Mouse (Mus musculus) heart, adult 18-20 months (tissue): ENCODE measurements at regions not wholly inside any gene's neighbourhood (a gene's known extent, or its start where the extent isn't known, plus 50 kb on each side); places are given as distances from the start of the nearest gene placed in this dataset.

Experiments used
- DNase-seq, 2 experiments: peaks; one replicate each; pipeline ENCODE4 v3.0.0; 2021 to 2022; ENCODE audit warnings: mixed read lengths in 1 of 2

DNA sequence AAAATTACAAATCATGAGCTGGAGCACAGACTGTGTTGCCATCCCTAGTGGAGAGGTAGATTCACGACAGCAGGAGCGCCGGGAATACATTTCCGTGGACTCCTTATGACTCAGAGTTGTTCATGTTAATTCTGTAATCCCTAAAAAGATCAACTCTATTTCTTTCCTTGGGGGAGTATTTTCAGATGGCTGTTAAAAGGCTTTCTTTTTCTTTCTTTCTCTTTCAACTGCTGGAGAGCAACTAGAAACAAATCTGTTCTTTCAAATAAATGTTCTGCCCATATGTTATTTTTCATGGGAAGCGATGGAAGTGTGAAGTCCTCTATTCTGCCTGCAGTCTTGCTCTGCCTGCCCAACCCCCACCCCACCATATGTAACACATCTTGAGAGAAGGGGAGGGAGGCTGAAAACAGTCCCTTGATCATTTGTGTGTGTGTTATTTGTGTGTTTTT is 401.4 kb upstream of the Dcn start:
- no peak for DNase-seq

DNA sequence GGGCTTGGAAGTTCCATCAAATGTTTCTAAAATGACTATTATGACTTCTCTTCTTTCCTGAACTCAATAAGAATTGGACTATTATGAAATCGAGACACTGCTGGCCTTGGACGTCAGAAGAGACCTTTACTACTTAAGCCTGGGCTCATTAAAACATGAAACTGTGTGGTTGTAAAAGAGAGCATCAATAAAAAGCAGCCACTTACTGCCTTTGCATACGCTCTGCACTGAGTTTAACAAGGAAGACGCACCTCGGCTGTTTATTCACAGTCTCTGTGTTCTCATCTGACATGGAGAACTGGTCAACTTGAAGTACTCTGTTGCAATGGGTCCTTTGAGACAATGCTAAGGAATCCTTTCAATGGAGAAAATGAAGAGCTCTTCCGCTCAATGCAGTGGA is 399.8 kb upstream of the Dcn start:
- no peak for DNase-seq

DNA sequence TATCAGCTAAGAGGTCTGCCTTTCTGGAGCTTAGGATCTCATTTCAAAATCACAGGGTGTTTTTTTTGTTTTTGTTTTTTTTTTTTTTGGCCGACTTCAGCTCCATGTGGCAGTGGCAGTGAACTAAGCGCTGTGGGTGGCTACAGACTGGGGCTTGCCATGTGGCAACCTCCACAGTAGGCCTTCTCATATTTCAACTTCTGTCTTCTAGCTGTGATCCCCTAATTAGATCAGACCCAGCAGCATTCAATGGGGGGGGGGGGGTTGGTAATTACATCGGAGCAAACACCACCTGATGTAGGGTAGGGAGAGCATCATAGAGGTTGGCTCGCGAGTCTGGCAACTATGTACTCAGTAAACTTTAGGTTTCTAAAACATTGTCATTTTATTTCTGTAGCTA is 392.1 kb upstream of the Dcn start:
- DNase-seq: no peak

DNA sequence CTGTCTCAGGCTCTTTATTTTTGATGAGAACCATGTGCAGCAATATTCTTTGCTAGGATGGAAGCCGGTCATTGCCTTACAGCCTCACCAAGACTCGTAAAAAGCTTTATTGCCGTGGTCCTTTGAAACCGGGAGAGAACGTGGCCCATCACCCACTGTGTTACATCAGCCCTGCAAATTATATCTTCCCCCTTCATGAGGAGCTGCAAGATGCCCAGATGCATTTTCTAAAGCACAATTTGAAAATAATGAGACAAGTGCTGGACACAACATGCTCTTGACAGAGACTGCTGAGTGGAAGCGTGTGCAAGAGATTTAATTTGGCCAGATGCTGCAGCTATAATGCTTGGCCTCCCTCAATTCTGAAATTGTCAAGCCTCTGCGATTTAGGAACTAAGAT is 389.2 kb upstream of the Dcn start:
- DNase-seq: no peak

DNA sequence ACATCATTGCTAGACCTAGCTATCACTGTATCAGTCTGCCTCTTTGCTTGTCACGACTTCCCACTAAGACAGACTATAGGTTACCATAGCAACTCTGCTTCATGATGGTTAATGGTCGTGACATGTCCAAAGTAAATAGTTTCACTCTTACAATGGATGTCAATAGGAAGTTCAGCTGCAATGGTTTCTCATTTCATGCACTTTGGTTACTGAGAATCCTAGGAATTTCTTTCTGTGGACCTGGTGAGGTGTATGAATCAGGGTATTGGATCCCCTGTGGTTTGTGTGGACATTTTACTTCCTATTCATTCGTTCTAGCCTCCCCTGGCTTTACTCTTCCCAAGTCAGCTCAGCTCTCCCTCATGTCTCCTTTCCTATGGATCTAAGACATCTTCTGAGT is 385.5 kb upstream of the Dcn start:
- DNase-seq: no peak

DNA sequence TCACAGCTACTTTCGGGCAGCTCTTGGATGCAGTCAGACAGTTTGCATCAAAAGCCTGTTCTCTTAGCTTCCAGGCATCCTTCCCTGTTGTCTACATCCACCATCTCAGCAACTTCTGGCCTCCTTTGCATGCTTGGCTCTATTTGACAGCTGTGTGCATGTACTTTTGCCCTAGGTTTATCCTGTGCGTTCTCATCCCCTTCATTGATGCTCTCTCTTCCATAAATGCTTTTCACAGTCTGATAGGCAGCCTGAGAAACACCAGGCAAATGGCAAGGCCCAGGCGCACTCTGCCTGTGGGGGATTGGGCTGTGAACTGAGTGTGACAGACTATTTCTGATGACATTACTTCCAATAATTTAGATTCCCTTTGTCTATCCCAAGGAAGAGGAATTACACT is 364.9 kb upstream of the Dcn start:
- DNase-seq: no peak

DNA sequence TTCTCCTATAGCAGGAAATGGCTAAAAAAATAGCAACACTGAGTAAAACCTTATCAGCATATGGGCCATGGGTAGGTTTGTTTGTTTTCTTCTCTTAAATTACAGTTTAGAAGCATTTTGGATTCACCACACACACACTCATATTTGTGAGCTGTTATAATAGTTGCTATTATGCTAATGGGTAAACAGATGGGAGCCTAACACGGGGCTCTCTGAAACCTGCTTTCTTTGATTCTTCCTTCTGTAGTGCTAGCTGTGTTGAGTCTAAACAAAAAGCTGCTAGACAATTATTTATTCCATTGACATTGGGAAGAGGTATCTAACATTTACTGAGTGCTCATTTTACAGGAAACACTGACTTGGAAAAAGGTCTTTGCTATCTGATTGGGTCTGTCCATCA is 356.7 kb upstream of the Dcn start:
- DNase-seq: no peak

DNA sequence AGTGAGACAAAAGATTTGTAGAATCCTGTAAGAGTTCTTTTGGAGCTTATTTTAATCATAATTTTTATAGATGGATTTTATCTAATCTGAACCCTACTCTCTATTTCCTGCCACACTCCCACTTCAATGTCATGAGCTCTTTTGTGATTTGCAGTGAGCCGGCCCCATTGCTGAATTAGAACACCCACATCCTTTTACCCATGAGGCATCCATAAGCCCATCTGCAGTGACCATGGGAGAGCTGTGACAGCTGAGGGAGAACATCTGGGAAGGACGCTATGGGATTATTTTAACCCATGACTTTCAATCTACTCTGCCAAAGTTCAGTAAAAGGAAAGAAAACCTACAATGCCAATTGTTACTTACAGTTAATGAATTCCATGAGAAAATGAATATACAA is 337.8 kb upstream of the Dcn start:
- peak; percentile 14 to 18 for DNase-seq

DNA sequence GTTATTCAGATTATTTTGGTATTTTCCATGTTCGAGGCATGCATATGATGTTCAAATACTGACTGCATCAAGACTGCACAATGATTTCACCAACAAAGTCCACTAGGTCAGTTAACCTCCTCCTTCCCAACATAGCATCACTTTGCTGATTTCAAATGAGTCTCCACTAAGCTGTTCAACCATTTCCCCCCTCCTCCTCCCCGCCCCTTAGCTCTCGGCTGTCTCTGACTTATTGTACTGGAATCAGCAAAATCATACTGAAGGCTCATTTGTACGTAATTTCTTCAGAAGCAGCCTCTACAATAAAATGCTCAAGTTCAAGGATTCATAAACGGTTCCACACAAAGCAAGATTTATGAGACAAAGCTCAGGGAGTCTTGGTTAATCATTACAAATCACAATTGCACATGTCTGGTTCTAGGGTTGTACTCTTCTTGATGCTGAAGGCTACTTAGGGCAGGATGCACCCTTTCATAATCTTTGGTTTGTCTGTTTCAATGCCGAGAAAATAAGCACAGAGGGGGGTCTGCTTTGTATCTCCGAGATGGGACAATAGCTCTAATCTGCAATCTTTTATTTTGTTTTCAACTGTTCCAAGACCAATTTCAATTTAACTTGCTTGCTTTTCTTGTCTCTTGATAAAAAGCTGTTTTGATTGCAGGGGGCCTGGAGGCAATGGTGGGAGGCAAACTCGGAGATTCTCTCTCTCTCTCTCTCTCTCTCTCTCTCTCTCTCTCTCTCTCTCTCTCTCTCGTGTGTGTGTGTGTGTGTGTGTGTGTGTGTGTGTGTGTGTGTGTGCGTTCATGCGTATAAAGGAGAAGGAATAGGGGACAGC is 320.6 kb upstream of the Dcn start:
- no peak for DNase-seq

DNA sequence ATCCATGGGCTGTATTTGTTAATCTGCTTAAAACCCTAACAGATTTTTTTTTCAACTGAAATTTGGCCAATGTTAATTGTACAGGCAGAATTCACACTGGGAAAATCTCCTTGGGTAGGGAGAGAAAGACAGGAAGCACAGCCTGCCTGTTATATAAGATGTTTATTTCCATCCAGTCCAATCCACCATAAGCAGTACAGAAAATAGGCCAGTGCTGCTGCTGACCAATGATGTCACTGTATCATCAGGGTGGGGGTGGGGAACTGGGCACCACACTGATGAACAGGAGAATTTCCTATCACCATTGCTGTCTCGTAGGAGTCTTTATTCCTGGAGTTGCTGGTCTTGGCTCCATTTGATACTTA is 320.0 kb upstream of the Dcn start:
- DNase-seq: no peak

DNA sequence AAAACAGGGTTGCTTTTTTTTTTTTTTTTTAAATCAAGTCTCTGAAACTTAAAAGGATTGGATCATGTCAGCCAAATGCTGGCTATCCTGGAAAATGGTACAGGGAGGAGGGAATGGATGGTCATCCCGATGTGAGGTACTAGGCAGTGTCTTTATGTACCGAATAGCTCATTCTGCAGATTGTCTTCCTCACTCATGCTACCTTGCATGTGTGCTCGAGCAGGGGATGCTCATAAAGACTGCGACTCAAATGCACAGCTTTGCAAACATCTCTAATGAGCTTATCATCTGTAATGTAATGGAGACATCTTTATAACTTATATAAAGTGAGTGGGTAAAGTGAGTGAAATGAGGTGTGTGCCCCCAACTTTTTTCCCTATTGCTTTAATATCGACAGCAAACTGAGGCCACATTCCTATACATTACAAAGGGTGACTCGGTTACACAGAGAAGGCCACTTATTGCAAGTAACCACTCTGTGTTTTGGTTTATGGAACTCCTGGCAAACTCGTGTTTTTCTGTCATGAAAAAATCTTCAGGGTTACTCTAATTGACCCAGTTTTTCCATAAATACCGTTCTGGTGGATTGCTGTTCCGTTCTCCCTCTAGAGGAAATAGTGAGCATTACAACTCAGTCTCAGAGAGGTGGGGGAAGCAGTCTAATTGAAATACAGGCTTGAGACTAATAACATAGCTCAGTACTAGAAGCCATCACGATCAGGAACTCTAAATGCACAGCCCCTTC is 319.4 kb upstream of the Dcn start:
- peak; percentile 48 to 71 for DNase-seq

DNA sequence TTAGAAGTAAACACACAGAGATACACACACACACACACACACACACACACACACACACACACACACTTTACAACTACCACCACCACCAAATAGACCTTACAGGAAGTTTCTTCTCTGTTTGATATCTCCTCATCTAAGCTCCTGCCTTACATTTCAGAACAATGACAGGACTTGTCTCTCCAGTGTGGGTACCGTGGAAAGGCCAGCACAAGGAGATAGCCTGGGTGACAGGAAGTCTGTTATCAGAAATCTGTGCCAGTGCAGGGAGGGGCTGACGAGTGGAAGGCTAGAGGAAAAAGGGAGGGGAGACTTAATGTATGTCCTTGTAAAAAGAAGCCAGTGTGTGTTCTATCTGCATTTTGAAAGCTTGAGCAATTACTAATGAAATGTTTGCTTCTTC is 318.5 kb upstream of the Dcn start:
- no peak for DNase-seq

DNA sequence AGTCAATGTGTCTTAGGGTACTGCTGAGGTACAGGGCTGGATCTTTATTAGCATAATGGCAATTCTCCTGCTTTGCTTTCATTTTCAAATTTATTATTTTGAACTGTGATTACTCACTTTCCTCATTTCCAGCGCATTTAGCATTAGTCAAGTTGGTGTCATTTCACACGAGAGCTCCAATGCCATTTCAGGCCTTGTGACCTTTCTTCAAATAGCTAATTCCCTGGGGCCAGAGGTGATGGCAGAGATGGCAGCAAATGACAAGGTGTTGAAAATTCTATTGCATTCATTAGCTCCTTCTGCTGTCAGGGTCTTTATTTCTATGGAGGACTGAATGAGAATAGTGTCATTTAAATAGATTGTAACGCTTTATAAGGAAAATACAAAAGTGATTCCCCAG is 300.9 kb upstream of the Dcn start:
- no peak for DNase-seq

DNA sequence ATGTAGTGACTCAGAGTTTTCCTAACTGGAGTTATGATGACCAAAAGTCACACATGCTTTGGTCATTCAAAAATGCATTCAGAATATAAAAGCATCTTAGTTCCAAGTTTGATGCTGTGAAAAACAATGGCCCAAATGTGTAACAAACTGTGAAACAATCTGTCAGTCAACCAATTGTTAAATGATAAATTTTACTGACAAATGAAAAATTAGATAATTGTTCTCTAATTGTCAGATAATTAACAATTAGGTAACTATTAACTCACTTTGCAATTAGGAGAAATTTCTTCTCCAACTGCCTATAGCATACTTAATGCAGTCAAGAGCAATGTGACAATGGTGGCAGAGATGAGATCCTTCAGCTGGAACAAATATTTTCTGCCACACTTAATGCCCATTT is 289.7 kb upstream of the Dcn start:
- DNase-seq: no peak

DNA sequence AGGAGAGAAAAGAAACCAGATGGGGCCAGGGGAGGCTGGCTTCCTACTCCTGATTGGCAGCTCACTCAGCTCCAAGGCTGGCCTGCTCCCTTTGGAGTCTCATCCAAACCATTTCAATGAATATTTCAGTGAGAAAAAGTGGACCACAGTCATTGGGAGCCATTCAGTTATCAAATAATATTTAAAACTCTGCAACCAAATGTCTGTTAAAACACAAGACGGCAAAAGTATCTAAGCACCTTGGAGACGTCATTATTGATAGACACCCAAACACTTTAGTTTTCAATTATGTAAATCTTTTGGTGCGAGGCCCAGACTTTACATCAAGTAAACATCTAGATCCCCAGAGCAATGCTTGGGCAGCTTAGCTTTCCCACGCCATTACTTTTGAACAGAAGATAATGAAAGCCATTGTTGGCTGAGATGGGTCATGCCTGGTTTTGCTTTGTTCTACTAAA is 268.1 kb upstream of the Dcn start:
- DNase-seq: no peak

DNA sequence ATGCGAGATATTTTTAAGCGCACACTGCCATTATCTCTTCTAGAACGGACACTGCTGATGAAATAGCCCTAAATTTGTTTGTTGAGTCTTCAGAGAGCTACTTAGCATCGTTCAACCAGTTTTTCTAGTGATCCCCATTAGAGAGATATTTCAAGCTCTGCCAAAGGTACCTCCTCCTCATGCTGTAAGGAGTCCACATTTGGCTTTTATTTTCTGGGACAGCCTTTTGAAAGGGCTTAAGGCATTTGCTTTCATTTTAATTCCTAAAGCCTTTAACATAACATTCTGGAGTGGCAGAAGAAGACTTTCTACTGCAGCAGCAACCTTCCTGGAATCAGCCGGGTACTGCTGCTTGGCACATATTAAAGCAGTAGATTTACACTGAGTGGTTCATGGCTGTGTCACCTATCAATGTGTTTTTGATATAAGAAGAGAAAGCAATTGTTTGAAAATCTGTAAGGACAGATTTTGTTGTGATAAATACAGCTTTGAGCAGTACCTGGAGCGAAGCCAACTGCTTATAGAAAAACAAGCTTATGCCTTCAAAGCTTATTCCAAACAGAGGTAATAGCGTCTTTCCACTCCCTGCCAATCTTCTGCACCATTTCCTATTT is 267.5 kb upstream of the Dcn start:
- no peak for DNase-seq

DNA sequence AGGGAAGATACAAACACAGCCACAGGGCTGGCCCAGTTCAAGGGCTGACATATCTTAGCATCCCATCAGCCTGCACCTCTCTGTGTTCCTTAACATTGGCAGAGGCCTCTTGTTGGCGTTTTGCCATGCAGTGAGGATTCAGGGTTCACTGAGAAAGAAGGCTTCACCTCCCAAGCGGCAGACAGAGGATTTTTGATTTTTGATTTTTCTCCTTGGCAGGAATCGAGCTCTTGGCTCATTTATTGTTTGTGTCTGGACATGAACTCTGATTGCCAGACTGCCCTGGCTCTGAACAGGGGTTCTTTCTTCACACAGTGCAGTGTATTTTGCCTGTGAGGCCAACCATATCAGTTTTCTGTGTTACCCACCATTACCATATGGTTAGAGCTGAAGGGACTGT is 259.9 kb upstream of the Dcn start:
- DNase-seq: peak; percentile 17 to 22

DNA sequence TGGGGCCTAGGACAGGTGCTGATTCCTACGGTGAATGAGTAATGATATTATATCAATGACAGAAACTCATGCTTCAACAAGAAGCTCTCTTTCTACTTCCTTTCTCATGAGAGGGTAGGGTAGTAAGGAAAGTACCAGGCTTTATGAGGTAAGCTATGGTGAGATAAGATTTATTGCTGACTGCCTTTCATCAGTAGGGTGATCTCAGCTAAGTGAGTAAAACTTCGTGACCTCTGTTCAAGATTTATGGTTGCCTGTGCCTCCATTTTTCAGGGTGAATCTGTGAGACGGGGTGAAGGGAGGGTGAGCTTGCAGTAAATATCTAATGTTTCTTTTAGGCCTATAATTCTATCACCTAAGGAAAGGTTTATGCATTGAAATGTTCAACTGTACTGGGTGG is 259.0 kb upstream of the Dcn start:
- no peak for DNase-seq

DNA sequence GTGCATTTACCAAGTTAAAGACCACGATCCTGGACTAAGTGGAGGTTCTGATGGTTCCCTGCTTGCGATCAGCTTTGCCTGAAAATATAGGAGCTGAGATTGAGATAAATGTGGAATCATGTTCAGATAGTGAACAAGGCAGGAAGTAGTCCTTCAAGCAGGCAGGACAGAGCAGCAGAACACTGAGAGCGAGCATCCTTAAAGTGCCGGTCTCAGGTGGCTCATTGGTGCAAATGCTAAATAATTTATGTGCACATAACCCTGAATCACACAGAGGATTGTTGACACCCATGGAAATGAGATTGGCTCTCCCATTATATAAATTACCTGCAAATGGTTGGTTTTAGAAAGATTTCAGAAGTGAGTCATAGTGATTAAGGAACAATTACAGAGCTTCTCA is 243.8 kb upstream of the Dcn start:
- no peak for DNase-seq

DNA sequence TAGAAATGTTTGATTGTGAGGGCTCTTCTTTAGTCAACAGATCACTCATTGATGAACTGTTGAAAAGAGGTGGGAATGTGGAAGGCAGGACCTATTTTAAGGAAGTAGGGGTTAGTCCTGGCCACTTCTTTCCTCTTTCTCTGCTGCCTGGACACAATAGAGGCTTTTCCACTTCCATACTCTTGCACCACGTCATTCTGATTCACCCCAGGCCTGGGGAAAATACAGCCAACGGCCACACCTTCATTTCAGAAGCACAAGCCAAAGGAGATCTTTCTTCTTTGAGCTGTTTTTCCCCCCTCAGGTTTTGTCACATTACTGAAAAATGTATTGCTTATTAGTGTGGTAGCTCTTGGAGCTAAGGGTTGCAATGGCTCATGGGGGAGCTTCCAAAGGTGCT is 237.9 kb upstream of the Dcn start:
- no peak for DNase-seq

DNA sequence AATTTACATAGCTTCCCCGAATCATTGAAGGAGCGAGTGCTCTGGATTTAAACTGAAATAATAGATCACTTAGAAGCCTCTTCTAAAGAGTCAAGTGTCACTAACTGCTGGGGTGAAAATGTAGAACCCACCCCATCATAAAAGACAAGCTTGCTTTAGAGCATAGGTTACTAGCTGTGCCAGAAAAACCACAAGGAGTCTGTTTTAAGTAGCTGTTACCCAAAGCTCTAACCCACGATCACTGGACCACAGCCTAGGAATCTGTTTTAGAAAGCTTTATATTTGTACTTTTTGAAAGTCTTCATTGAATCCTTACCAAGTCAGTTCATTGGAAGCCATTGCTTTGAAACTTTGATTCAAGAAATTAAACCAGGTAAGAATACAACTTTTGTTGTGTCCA is 233.7 kb upstream of the Dcn start:
- DNase-seq: no peak

DNA sequence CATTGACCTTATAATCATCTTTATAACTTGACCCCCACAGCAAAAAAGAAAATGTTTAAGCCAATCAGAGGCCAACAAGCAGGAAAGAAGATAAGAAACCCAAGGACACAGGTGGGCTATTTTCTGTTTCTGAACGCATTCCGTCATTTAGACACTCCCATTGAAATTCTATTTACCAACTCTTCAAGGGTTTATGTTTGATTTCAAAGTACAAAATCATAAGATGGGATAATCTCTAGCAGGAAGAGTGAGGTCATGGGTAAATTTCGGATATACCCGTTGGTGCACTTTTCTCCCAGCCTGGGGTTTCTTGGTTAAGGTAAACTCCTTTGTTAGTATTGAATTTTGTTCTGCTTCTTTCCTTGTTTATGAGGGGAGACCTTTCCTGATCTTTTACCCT is 230.9 kb upstream of the Dcn start:
- DNase-seq: no peak

DNA sequence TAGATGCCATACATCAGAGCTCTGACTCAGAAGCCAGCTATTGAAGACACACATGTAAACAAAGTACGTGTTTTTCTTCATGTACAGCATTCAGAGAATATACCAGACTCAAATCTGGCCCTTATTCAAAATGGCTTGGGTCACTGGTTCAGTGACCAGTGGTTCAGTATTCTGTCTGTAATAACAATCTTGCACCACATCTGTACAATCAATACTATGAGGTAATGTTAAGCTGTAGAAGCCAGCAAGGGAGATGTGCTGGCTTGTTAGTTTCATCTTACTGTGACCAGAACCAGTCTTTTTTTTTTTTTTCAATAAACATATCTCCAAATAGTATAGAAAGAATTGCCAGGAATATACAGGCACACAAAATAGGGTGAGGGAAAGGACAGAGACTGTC is 229.6 kb upstream of the Dcn start:
- no peak for DNase-seq

DNA sequence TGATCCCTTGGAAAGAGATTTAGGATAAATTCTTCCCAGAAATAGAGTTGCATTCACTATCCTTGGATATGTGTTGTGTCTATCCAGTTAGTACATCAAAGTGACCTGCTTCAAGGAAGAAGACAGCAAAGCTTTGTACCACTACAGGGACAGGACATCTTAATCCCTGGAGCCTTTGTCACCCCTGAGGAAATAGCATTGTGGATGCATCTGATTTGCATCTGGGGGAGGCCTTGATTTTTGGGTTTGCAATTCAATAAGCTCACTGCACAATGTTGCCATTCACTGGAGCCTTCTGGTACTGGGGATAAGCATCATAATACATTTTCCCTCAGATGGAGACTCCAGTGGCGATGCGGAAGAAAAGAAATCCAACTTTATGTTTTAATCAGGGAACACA is 229.2 kb upstream of the Dcn start:
- no peak for DNase-seq
